Comparison of ENCODE assay signal across 30 mouse cellular contexts in genomic region chr14:54439155-54439554, GRCm38 (mm10). TPM values are rescaled to one million over a fixed set of nuclear protein-coding genes. Genes with fewer than 3 reads are reported as not detected.
"Had no signal": no experiment of that assay in that cellular context is flagged by ENCODE, and none has a peak within 500 bp of the region (broad histone marks: within the 10 kb centered on the region; RNA-seq: fewer than 3 reads in every experiment).

No protein-coding gene starts in this region.

- H3K9ac ChIP-seq: limb, embryonic 12.5 days; limb, embryonic 13.5 days; limb, embryonic 15.5 days; liver, embryonic 12.5 days; liver, embryonic 13.5 days; liver, embryonic 14.5 days; liver, embryonic 15.5 days; liver, postnatal 0 days; lung, embryonic 14.5 days; lung, embryonic 15.5 days; midbrain, embryonic 12.5 days; midbrain, embryonic 13.5 days; midbrain, embryonic 15.5 days had no signal

- H3K36me3 ChIP-seq: midbrain, embryonic 15.5 days had no signal

- H3K4me1 ChIP-seq: midbrain, embryonic 15.5 days had no signal

- H3K4me2 ChIP-seq: limb, embryonic 12.5 days; limb, embryonic 13.5 days; limb, embryonic 15.5 days; liver, embryonic 11.5 days; liver, embryonic 12.5 days; liver, embryonic 13.5 days; liver, embryonic 15.5 days; lung, embryonic 14.5 days; lung, embryonic 15.5 days; midbrain, embryonic 12.5 days; midbrain, embryonic 13.5 days; midbrain, embryonic 15.5 days had no signal

- ATAC-seq: liver, embryonic 12.5 days; liver, postnatal 0 days; lung, postnatal 0 days; midbrain, embryonic 13.5 days; midbrain, embryonic 15.5 days; midbrain, embryonic 16.5 days had no signal

- H3K4me3 ChIP-seq: left cerebral cortex, adult 2 months; limb, embryonic 10.5 days; limb, embryonic 12.5 days; limb, embryonic 13.5 days; limb, embryonic 15.5 days; liver, embryonic 12.5 days; liver, embryonic 13.5 days; liver, embryonic 15.5 days; lung, embryonic 15.5 days; megakaryocyte, embryonic 14.5 days; midbrain, embryonic 12.5 days; midbrain, embryonic 13.5 days; midbrain, embryonic 15.5 days; myocyte had no signal

- DNase-seq: left cerebral cortex, postnatal 4 days; liver; liver, embryonic 13.5 days; liver, postnatal 0 days; lung, adult 18-20 months; lung, adult 2 months; lung, embryonic 14.5 days; lung, postnatal 10 days; lung, postnatal 14 days; lung, postnatal 36 days; lung, postnatal 4 days; midbrain, embryonic 14.5 days had no signal

- H3K27ac ChIP-seq: left cerebral cortex, adult 2 months; limb, embryonic 10.5 days; limb, embryonic 12.5 days; limb, embryonic 13.5 days; limb, embryonic 15.5 days; liver, embryonic 12.5 days; liver, embryonic 13.5 days; liver, embryonic 14.5 days; liver, embryonic 15.5 days; lung, embryonic 15.5 days; macrophage; midbrain, embryonic 12.5 days; midbrain, embryonic 13.5 days; midbrain, embryonic 15.5 days had no signal

- H3K9me3 ChIP-seq: limb, embryonic 10.5 days; limb, embryonic 12.5 days; limb, embryonic 13.5 days; limb, embryonic 15.5 days; liver, embryonic 12.5 days; liver, embryonic 13.5 days; liver, embryonic 15.5 days; lung, embryonic 15.5 days; megakaryocyte, embryonic 14.5 days; midbrain, embryonic 12.5 days; midbrain, embryonic 13.5 days; midbrain, embryonic 15.5 days had no signal

- H3K27me3 ChIP-seq: limb, embryonic 12.5 days; limb, embryonic 13.5 days; limb, embryonic 15.5 days; lung, embryonic 15.5 days; midbrain, embryonic 13.5 days; midbrain, embryonic 15.5 days had no signal

RNA-seq across cellular contexts. Expression of gene Rem2, which starts 36.7 kb away (rescaled TPM):
- polyA plus RNA-seq: macrophage had no signal
